Mouse (Mus musculus) skeletal muscle tissue, postnatal 0 days (tissue): ENCODE results near the gene DXBay18. TPM values are rescaled to one million over a fixed set of nuclear protein-coding genes. Genes with fewer than 3 reads are reported as not detected.

Experiments
- polyA plus RNA-seq: library from polyadenylated mRNA; unstranded; fragments of >200 nt; fragmentation: Nextera tagmentation; extraction: Ambion mirVana; gene quantifications from 2 replicates; pipeline ENCODE4 v1.2.1, GENCODE M21; 2015

DXBay18 gene
- polyA plus RNA-seq, result not detected in 2 replicates

GRCm38 (mm10) chrX:73149350-73149749, at the start of gene DXBay18:
Gene DXBay18, minus strand, starts transcription at chrX:73149450.

GRCm38 (mm10) chrX:73191934-73192333, 42.7 kb upstream of the DXBay18 start, which contains the start of gene Xlr3b:
Gene Xlr3b, plus strand, starts transcription at chrX:73192207.

GRCm38 (mm10) chrX:73176889-73177288, 27.6 kb upstream of the DXBay18 start, which contains the start of gene Spin2d:
Gene Spin2d, minus strand, starts transcription at chrX:73176989.

GRCm38 (mm10) chrX:73148496-73148895, 754 bp downstream of the DXBay18 start, which contains the start of gene Xlr5b:
Gene Xlr5b, plus strand, starts transcription at chrX:73148796.

GRCm38 (mm10) chrX:73116747-73117146, 32.5 kb downstream of the DXBay18 start, which contains the start of gene Gm14685:
Gene Gm14685, plus strand, starts transcription at chrX:73117047.

GRCm38 (mm10) chrX:73096941-73097508, 52.2 kb downstream of the DXBay18 start, which contains the start of gene Xlr3a:
Gene Xlr3a, minus strand, starts transcription at chrX:73097095.

Other genes starting within 250 kb of the DXBay18 start
- 34.5 and 37.6 TPM in 2 replicates for gene Cetn2, start 231.0 kb downstream of the DXBay18 start, polyA plus RNA-seq
- gene Nsdhl, start 230.9 kb downstream of the DXBay18 start, polyA plus RNA-seq, result 6.0 and 8.8 TPM in 2 replicates
- 2.3 and 6.4 TPM in 2 replicates for gene Zfp185, start 162.1 kb downstream of the DXBay18 start, polyA plus RNA-seq
- not detected in 2 replicates for gene Pnma5, start 112.3 kb downstream of the DXBay18 start, polyA plus RNA-seq
- gene Pnma3, start 84.7 kb downstream of the DXBay18 start, polyA plus RNA-seq, result not detected in 2 replicates
- 0.77 and 1.3 TPM in 2 replicates for gene Xlr4a, start 67.0 kb downstream of the DXBay18 start, polyA plus RNA-seq
- 0.82 TPM in 1 of 2 replicates, not detected in the other for gene Xlr3a, start 52.4 kb downstream of the DXBay18 start, polyA plus RNA-seq
- 0.16 TPM in 1 of 2 replicates, not detected in the other for gene Gm14685, start 32.4 kb downstream of the DXBay18 start, polyA plus RNA-seq
- gene Xlr5b, start 654 bp downstream of the DXBay18 start, polyA plus RNA-seq, result not detected in 2 replicates
- gene Spin2d, start 27.5 kb upstream of the DXBay18 start, polyA plus RNA-seq, result not detected in 2 replicates
- gene Xlr3b, start 42.8 kb upstream of the DXBay18 start, polyA plus RNA-seq, result 0.63 and 11.3 TPM in 2 replicates
- gene Xlr4b, start 64.9 kb upstream of the DXBay18 start, polyA plus RNA-seq, result 1.3 TPM in 1 of 2 replicates, not detected in the other
- gene F8a, start 78.8 kb upstream of the DXBay18 start, polyA plus RNA-seq, result 13.3 and 14.3 TPM in 2 replicates
- gene Xlr4c, start 93.7 kb upstream of the DXBay18 start, polyA plus RNA-seq, result 0.19 and 0.22 TPM in 2 replicates
- gene Xlr3c, start 115.9 kb upstream of the DXBay18 start, polyA plus RNA-seq, result not detected in 2 replicates
- 0.09 TPM in 1 of 2 replicates, not detected in the other for gene Xlr5a, start 143.5 kb upstream of the DXBay18 start, polyA plus RNA-seq
- gene Xlr5c, start 143.5 kb upstream of the DXBay18 start, polyA plus RNA-seq, result not detected in 2 replicates
- not detected in 2 replicates for gene Gm45015, start 187.4 kb upstream of the DXBay18 start, polyA plus RNA-seq
- 8.3 and 8.4 TPM in 2 replicates for gene Zfp275, start 193.2 kb upstream of the DXBay18 start, polyA plus RNA-seq
- gene Gm18336, start 249.3 kb upstream of the DXBay18 start, polyA plus RNA-seq, result not detected in 2 replicates